Mouse (Mus musculus) kidney, adult 2 months (tissue): Measurements from ENCODE around the gene 1700017D01Rik. TPM values are rescaled to one million over a fixed set of nuclear protein-coding genes. Genes with fewer than 3 reads are reported as not detected.
"Not testable (repeated sequence)": the region's sequence is repeated elsewhere in the genome, so short reads cannot be mapped to it uniquely, and the experiment has no call there.

Experiments used
- DNase-seq: peaks from one replicate; pipeline ENCODE4 v3.0.0; 2021
- H3K27ac ChIP-seq: fragments of 200-500 bp; 2 replicates; pipeline ENCODE4 v1.5.1; 2012; ENCODE audit warnings: low read depth, low read length, control low read depth, inconsistent platforms; ENCODE audit not compliant: insufficient read depth
- H3K27me3 ChIP-seq: fragments of 200-500 bp; replicated peaks from 2 replicates; pipeline ENCODE4 v1.6.1; 2012; ENCODE audit warnings: mild to moderate bottlenecking, moderate library complexity, low read length, inconsistent platforms; ENCODE audit not compliant: control insufficient read depth, insufficient read depth
- H3K36me3 ChIP-seq: fragments of 200-500 bp; 2 replicates; pipeline ENCODE4 v1.6.1; 2012; ENCODE audit warnings: mild to moderate bottlenecking, moderate library complexity, low read length, inconsistent platforms; ENCODE audit not compliant: control insufficient read depth, insufficient read depth
- H3K4me1 ChIP-seq: fragments of 200-500 bp; 2 replicates; pipeline ENCODE4 v1.6.1; 2011; ENCODE audit warnings: low read length; ENCODE audit not compliant: control insufficient read depth, insufficient read depth
- H3K4me3 ChIP-seq: fragments of 200-500 bp; 2 replicates; pipeline ENCODE4 v1.5.1; 2011; ENCODE audit warnings: mild to moderate bottlenecking, low read depth, low read length, control low read depth; ENCODE audit not compliant: insufficient read depth
- CTCF ChIP-seq: fragments of 200-500 bp; conservative IDR thresholded peaks from 2 replicates; pipeline ENCODE4 v1.5.1; 2011; ENCODE audit warnings: low read depth, mild to moderate bottlenecking, control low read depth, low read length, moderate library complexity, mixed read lengths; ENCODE audit not compliant: insufficient read depth, insufficient read length
- POLR2A ChIP-seq: fragments of 200-500 bp; IDR thresholded peaks from one replicate; pipeline ENCODE4 v1.6.1; 2011; ENCODE audit warnings: low read depth, low read length, control low read depth
- WGBS: fragments of 180-500 bp; shearing (Covaris S2); methylation state at CpG from one replicate; pipeline ENCODE4 v1.1.7; 2018; 5-methylcytosine and 5-hydroxymethylcytosine counted together
- polyA plus RNA-seq: library from polyadenylated mRNA; depleted of rRNA; stranded (reverse); fragments of >200 nt; gene quantifications from 2 replicates; pipeline ENCODE4 v1.2.3, GENCODE M21; 2012

1700017D01Rik gene
- polyA plus RNA-seq, 1 experiment = not detected

DNA sequence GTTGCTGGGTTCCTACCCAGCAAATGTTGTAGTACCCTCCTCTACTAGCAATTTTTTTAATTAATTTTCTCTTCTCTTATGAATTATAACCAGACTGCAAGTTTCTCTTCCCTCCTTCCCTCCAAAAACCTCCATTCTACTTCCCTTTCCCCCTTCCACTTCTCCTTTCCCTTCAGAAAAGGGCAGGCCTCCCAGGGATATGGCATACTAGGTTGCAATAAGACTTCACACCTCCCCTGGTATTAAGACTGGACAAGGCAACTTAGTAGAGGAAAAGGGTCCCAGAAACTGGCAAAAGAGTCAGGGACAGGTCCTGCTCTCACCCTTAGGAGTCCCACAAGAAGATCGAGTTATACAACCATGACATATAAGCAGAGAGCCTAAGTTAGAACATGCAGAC, 69.8 kb downstream of the 1700017D01Rik start:
- TF ChIP-seq CTCF (no peak), POLR2A (no peak)
- DNase-seq = no peak
- WGBS = 85% methylated on average over 1 of the region's 1 CpGs
- H3K4me3 ChIP-seq = no peak overlapping the region
- no peaks in the 10 kb centered on the region for H3K36me3 ChIP-seq
- no peak overlapping the region for H3K27ac ChIP-seq
- no peaks in the 10 kb centered on the region for H3K27me3 ChIP-seq
- H3K4me1 ChIP-seq = no peaks in the 10 kb centered on the region

DNA sequence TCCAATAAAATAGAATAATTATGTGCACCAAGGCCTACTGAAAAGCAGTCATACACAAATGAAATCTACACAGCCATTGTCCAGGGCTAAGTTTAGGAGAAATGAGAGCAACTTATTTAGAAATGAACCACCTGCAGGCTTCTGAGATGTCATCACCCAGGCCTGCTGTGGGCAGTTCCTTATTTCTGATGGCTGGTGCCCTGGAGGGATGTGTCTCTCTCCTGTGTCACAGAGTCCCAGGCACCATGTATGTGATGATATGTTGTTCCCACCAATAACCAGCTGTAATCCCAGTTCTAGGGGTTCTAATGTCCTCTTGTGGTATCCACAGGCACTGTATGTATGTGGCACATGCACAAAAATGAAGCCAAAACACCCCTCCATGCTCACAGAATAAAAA, 70.7 kb downstream of the 1700017D01Rik start:
- no peak for DNase-seq
- no peaks in the 10 kb centered on the region for H3K27me3 ChIP-seq
- H3K27ac ChIP-seq = no peak overlapping the region
- no peaks in the 10 kb centered on the region for H3K36me3 ChIP-seq
- TF ChIP-seq CTCF (no peak), POLR2A (no peak)
- H3K4me3 ChIP-seq = no peak overlapping the region
- H3K4me1 ChIP-seq = no peaks in the 10 kb centered on the region

DNA sequence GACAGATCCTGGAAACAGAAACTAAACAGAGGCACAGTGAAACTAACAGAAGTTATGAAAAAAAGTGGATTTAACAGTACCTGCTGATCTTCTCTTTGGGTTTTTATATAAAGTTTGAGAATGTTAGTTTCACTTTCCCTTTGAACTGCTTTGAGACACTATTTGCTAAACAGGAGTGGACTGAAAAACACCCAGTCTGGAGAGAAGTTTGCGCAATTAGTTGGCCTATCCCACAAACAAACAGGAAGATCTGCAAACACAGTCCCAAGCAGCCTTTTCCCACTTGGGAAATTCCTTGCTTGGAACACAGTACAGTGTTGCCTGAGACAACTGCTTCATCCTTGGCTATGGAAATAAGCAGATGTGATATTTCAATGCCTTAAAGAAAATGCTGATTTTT, 75.0 kb downstream of the 1700017D01Rik start:
- H3K4me3 ChIP-seq, H3K4me1 ChIP-seq, H3K36me3 ChIP-seq, H3K27me3 ChIP-seq: not testable (repeated sequence)
- DNase-seq = peak; percentile 41
- WGBS = 76% methylated on average over 1 of the region's 1 CpGs
- peak overlapping the region; percentile 38; the same call in 1 of the 2 replicates for H3K27ac ChIP-seq

DNA sequence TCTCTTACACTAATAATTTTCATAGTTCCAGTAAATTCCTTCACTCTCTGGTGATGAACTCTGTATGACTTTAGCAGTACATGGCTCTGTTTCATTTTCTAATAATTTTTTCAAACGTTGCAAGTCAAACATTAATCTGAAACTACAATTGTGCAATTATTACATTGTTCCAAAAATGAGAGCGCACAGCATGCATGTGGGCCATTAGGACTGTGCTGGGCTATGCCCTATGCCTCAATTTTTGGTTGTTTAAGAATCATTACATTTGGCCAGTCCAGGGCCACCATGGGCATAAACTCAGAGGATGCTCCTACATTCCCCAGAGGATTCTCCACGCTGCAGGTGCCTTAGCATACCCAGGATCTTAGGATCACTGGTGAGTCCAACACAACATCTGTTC, 77.4 kb downstream of the 1700017D01Rik start:
- Histone ChIP-seq H3K4me3 (no peak overlapping the region), H3K27me3 (no peaks in the 10 kb centered on the region), H3K36me3 (no peaks in the 10 kb centered on the region), H3K27ac (peak overlapping the region; percentile 27; the same call in 1 of the 2 replicates), H3K4me1 (peaks cover 6% of the 10 kb centered on the region)
- 40% methylated on average over 3 of the region's 3 CpGs for WGBS
- TF ChIP-seq POLR2A (no peak), CTCF (no peak)
- DNase-seq = no peak

DNA sequence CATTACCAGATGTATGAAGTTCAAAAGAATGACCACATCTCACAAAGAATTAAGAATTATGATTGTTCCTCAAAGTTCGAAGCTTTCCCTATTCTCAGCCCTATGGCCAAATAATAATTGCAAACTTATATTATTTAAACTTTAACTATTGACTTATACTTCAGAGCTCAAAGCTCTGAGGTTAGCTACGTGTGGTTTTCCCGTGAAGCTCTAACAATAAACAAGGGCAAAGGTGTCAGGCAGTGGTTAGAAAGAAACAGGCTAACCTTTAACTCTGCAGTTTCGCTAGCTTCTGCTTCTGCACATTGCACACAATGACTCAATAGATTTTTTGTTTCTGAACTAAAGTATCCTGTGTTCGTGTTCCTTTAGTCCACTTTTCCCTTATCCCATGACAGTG, 77.8 kb downstream of the 1700017D01Rik start:
- no peak overlapping the region for H3K27ac ChIP-seq
- TF ChIP-seq POLR2A = no peak
- TF ChIP-seq CTCF = no peak
- WGBS = 29% methylated on average over 5 of the region's 5 CpGs
- H3K4me1 ChIP-seq = peaks cover 6% of the 10 kb centered on the region
- no peaks in the 10 kb centered on the region for H3K36me3 ChIP-seq
- peak; percentile 62 for DNase-seq
- H3K4me3 ChIP-seq = no peak overlapping the region
- H3K27me3 ChIP-seq = no peaks in the 10 kb centered on the region

DNA sequence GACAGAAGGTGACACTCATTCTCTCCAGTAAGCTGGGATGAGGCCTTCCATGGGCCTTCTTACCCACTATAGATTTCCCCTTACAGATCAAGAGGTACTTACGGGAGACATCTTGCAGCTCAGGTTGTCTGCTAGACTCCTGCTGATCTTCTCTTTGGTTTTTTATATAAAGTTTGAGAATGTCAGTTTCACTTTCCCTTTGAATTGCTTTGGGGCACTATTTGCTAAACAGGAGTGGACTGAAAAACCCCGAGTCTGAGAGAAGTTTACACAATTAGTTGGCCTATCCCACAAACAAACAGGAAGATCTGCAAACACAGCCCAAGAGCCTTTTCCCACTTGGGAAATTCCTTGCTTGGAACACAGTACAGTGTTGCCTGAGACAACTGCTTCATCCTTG, 80.4 kb downstream of the 1700017D01Rik start:
- peak overlapping the region; percentile 86 for H3K27ac ChIP-seq
- 71% methylated on average over 2 of the region's 2 CpGs for WGBS

DNA sequence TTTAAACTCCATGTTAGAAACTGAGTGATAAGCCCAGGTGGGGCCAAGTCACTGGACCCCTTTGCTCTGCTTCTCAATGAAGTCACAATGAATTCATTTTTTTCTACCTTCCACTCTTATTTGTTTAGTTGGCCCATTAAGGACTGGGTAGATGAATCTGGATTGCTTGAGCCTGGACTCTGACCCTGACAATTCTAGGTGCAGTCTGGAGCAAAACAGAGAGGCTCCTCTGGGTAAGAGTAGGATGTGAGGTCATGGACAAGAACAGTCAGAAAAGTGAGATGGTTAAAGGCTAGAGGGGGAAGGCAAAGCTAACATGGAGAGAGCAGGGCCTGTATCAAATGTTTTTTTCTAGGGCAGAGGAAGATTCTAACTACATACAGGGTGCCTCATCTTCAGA, 81.2 kb downstream of the 1700017D01Rik start:
- peak; percentile 61 for DNase-seq
- Histone ChIP-seq H3K36me3 (no peaks in the 10 kb centered on the region), H3K4me1 (peaks cover 6% of the 10 kb centered on the region), H3K4me3 (no peak overlapping the region), H3K27ac (peak overlapping the region; percentile 86), H3K27me3 (no peaks in the 10 kb centered on the region)
- TF ChIP-seq CTCF (no peak), POLR2A (no peak)

More for the DNA sequence above, 80.4 kb downstream of the 1700017D01Rik start:
- DNase-seq = peak; percentile 37
- Histone ChIP-seq H3K27me3 (no peaks in the 10 kb centered on the region), H3K4me3 (0 out of 2 replicates have a peak overlapping the region, but pooled peaks have one; percentile 4), H3K4me1 (peaks cover 6% of the 10 kb centered on the region), H3K36me3 (no peaks in the 10 kb centered on the region)
- no peak for TF ChIP-seq POLR2A
- TF ChIP-seq CTCF = no peak

DNA sequence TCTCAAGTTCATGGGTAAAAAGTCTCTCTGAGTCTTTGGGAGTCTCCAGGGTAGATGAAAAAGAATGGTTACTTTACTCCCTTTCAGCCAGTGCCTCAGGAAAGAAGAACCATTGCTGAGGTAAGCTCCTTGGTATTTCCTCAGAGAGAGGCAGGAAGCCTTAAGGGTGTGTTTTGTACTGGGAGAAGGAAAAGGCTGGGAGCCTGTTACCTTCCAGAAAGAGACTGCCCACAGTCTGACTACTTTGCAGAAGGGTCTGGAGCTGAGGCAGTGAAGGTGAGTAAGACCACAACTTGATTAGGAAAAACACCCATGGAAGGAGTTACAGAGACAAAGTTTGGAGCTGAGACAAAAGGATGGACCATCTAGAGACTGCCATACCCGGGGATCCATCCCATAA, 82.2 kb downstream of the 1700017D01Rik start:
- TF ChIP-seq POLR2A (no peak), CTCF (no peak)
- H3K4me1 ChIP-seq = peaks cover 5% of the 10 kb centered on the region
- H3K36me3 ChIP-seq = no peaks in the 10 kb centered on the region
- no peaks in the 10 kb centered on the region for H3K27me3 ChIP-seq
- WGBS = 76% methylated on average over 1 of the region's 1 CpGs
- no peak overlapping the region for H3K4me3 ChIP-seq
- DNase-seq = peak; percentile 26
- peak overlapping the region; percentile 45 for H3K27ac ChIP-seq
